Mouse (Mus musculus): ENCODE measurements around the gene Cdkn2c.

GRCm38 (mm10) chr4:109661183-109661582 lies 5.8 kb downstream of the Cdkn2c start:
- TF ChIP-seq CTCF (IDR thresholded peaks at IDR 0.05; ENCODE audit: low read depth) (no peak), EP300 (IDR thresholded peaks at IDR 0.05; ENCODE audit: low read depth) (no peak)
